Mouse (Mus musculus) lung, postnatal 0 days (tissue): ENCODE measurements around the gene Lrch3.

Experiments
- CTCF ChIP-seq: IDR thresholded peaks from 2 replicates; pipeline ENCODE4 v1.5.1; 2016; ENCODE audit warnings: antibody characterized with exemption, mild to moderate bottlenecking
- EP300 ChIP-seq: IDR thresholded peaks from 2 replicates; pipeline ENCODE4 v1.6.1; 2016; ENCODE audit warnings: antibody characterized with exemption, mild to moderate bottlenecking, control low read depth

DNA sequence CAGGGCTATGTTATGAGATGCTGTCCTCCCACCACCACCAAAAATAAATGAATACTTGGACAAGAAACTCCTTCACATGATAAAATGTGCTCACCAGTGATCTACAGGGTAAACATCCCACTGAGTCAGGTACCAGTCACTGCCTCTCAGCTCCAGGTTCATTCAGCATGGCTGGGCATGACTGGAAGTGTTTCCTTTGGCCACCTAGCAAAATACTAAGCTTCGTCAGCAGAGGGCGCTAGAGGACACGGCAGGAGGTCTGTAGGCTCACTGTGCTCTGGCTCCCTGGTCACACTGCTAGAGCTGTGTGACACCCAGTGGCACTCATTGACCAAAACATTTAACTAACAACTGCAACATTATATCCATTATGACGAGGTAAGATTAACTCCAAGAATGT lies 109.8 kb downstream of the Lrch3 start:
- TF ChIP-seq CTCF (peak; percentile 99), EP300 (no peak)
